Mouse (Mus musculus) frontal cortex, postnatal 10 days (tissue): ENCODE results near the gene Ogfod3.

ENCODE experiments used
- DNase-seq, 2 experiments: peaks; one replicate each; pipeline ENCODE4 v3.0.0; 2022; ENCODE audit warnings: low spot score in 2 of 2, mixed read lengths in 1 of 2

Ogfod3 gene

DNA sequence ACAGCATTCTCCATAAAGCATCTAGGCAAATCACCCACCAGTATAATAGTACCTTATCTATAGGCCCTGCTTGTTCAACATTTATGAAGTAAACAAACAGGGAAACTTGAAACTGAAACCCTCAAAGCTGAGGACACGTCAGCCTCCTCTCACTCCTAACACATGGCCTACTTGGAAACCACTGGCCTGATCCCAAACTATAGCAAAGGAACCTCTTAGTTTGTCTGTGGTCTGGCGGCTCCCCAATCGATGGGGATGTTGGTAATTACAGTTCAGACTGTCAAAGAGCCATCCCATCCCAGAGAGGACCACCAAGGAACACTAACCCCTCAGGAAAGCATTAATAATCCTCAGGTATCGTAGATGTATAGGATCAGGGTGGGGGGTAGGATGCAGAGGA is 4.7 kb downstream of the Ogfod3 start:
- DNase-seq, result no peak

DNA sequence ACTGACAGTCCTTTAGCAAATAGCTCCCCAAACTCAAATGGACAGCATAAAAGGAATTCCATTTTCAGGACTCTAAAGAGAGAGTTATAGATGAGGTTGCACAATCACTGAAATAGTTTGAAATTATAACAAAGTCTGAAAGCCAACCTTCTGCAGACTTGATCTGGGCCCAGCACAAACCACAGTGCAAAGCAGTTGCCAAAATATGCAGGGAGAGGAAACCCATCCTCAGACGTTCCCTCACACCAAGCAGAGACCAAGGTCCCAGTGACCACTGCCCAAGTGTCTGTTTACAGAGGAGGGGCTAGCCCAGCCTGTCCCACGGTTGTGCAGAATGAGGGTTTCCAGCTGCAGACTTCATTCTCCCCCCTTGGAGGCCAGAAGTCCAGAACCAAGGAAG is 5.9 kb downstream of the Ogfod3 start:
- DNase-seq, result no peak

DNA sequence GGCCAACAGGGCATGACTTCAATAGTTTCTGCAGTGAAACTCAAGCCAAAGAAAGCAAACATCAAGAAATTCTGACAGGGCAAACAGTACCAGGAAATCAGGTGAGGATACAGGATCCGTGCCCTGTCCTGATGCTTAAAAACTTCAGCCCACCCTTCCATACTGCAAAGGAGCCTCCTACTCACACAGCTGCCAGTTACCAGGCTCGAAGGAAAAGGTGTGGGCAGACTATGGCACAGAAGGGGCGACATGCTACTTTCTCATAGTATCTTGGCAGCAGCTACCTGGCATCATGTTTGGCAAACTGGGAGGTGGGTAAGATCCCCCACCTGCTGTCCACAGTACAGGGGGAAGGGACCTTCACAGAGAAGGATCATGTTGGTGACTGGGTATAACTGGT is 11.1 kb downstream of the Ogfod3 start:
- DNase-seq, result no peak

DNA sequence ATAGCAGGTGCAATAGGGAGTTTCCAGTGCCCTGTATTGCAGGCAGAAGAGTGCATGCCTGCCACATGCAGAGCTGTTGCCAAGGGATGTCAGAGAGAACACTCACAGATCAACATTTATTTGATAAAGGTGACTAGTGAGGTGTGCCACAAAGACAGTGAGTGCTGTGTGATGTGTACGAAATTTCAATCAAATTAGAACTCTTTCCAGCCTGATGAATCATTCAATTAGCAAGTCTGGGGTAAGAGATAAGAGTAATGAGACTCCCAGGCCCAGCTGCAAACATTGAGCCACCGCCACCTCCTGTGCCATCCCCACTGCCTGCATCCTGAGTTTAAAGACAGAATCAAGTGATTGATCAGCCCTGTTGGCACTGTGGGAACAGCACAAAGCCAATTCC is 11.8 kb downstream of the Ogfod3 start:
- no peak for DNase-seq

DNA sequence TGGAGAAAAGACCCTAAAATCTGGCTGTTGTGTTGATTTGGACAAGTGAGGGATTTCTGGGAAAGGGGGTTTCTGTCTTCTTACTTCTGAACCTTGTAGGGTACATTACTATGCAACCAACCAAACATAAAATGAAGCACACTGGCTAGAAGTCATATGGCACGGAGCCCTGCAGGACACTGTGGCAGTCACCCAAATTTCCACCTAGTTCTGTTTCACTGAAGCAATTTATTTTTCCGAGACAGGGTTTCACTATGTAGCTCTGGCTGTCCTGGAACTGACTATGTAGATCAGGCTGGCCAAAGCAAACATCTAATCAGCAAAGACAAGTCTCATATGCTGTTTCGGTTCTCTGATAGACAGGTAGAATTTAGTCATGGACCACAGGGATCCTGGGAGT is 14.8 kb downstream of the Ogfod3 start:
- DNase-seq, result no peak

DNA sequence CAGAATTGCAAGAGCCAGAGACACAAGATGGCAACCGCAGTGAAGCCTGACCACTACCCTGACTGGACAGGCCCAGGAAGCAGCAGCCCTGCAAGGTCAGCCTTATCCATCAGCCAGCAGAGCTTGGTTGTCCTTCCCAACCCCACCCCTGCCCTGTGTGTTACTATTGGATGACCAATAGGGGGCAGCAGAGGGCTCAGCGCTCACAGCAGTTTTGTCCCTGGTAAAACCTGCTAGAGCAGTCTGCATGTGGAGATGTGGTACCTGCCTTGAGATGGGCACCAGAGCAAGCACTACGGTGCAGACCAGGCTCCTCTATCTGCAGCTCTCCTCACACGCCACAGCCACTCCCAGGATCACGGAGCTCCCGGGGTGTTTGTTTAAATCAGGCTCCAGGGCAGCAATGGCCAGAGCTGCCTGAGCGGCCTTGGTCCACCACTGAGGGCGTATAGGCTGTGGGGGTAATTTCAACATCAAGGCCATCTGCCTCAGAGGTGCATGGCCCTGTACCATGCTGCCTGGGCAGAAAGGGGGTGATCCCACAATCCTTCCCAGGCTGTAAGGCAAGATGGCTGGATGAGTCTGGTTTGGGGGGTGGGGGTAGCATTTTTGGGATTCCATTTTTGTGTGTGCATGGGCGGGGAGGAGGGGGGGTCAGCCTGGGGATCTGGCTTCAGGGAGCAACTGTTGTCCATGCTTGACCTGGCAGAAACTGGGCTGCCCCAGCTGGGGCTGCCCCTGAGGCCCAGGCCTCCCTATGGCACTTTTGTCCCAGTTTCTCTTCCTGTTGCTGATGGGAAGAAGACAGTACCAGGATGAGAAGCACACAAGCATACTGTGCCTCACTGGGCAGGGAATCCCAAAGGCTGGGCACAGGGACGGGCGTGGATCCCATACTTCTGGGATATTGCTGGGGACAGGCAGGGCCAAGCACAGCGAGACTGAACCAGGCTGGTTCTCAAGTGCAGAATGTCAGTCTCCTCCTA is 27.9 kb downstream of the Ogfod3 start:
- DNase-seq, result no peak

DNA sequence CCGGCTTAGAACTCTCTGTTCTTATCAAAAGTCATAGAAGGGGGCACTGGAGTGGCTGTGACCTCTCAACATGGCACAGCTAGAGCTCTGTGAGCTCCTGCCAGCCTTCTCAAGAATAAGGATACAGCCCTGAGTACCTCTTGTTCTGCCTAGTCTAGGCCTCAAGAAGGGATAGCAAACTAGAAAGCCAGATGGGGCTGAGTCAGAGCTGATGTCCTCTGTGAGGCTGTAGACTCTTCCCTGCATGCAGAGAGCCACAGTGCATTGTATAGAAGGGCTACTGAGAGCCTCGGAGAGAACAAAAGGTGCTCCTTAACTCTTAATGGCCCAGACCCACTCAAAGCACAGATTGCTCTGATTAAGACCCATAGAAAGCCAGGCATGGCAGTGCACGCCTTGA is 30.3 kb downstream of the Ogfod3 start:
- DNase-seq, result no peak

DNA sequence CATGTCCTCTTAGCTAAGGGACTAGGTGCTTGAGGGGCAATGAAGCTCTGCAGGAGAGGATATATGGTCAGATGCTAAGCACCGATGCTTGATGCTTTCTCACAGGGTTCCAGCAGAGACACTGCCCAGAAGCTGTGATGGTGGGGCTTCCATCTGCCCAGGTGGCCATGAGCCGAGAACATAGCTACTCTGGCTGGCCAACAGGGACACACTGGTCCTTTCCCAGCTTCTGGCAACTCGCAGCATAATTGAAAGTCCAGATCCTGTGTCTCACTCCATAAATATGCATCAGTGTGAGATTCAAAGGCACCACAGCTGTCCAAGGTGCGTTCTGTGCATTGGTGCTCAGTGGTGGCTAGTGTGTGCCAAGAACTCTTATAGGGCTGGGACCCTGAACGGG is 31.3 kb downstream of the Ogfod3 start:
- DNase-seq, result no peak

DNA sequence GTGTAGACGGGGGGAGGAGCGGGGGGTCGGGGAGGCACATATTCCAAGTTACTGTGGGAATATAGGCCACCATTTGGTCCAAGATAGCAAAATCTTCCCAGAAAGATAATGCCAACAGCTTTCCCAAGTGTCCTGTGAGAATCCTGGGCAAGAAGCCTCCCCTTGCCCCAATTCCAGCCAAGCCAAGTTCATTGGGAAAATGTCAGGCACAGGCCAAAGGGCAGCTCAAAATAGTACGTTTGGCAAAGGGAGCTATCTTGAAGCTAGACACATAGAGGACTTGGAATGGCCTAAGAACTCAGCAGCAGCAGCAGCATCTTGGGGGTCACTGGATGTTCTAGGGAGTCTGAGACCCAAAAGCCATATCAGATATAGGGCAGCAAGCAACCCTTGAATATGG is 40.8 kb downstream of the Ogfod3 start:
- no peak for DNase-seq

DNA sequence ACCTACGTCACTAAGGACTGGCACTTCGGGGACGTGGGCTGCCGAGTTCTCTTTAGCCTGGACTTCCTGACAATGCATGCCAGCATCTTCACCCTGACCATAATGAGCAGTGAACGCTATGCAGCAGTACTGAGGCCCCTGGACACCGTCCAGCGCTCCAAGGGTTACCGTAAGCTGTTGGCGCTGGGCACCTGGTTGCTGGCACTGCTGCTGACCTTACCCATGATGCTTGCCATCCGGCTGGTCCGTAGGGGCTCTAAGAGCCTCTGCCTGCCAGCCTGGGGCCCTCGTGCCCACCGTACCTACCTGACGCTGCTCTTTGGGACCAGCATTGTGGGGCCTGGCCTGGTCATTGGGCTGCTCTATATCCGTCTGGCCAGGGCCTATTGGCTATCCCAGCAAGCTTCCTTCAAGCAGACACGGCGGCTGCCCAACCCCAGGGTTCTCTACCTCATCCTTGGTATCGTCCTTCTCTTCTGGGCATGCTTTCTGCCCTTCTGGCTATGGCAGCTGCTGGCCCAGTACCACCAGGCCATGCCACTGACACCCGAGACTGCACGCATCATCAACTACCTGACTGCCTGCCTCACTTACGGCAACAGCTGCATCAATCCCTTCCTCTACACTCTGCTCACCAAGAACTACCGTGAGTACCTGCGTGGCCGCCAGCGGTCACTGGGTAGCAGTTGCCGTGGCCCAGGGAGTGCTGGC is 43.7 kb downstream of the Ogfod3 start:
- no peak for DNase-seq

DNA sequence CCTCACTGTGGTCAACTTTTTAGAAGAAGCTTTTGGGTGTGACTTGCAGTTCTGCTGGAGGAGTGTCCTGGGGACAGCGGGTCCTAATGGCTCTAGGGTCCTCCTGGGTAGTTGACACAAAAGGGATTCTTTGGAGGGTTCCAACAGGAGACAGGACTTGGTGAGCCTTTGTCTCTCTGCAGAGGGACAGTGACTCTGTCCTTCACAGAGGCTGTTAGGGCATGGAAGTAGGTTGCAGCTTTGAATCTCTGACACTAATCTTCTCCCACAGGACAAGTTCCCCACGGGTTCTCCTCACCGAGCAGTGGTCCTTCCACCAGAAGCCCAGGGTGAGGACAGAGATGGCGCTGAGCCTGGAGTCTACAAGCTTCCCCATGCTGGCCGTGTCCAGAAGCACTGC is 44.5 kb downstream of the Ogfod3 start, which contains the start of gene Uts2r:
Gene Uts2r (plus strand): TSS at position 301 of the 400 bp plus-strand sequence.
- DNase-seq, result no peak

DNA sequence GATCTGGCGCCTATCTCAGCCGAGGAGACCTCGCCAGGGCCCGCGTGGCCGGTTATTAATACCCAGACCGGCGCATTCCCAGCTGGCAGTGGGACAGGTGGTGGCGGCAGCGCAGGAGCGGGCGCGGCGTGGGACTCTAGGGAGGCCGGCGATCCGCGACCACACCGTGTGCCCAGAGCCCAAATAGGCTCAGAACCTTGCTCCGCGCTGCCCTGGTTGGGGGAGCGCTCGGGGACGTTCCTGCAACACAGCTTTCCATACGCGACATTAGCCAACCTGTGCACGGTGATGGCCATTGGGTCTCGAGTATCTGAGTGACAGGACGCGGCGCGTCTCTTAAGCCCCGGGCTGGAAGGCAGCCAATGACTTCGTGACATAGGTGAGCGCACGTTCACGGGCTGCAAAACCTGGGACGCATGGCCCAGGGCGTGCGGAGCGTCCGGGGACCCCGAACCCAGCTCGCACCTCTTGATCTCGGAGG is 48.1 kb downstream of the Ogfod3 start:
- no peak for DNase-seq

DNA sequence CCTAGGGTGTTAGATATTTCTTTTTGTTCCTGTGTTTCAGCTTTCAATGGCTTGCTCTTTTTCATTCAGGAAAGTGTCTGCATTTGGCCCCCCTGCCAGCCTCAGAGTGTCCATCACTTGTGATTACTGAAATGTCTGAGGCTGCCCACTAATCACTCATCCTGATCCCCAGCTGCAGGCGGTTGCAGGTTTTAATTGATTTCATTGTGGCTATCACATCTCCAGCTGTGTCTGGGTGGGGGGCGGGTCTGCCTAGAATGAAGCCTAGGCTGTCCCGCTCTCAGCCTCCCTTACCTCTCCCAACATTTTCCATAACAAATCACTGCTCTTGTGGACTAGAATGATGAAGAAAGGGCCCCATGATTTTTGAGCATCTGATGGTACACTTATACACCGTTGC is 50.3 kb downstream of the Ogfod3 start:
- no peak for DNase-seq

DNA sequence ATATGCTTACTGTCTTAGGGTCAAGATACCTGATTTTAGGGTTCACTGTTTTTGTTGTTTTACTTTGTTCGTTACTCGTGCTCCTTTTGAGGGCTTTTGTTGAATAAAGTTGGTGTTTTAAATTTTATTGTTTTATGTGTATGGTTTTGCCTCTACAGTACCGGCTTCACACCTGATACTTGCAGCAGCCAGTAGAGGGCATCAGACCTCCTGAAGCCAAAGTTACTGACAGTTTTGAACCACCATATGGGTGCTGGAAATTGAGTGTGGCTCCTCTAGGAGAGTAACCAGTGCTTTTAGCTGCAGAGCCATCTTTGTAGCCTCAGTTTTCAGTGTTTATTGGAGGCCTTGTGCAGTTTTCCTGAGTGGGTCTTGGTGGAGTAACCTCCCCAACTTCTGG is 56.3 kb downstream of the Ogfod3 start:
- no peak for DNase-seq

DNA sequence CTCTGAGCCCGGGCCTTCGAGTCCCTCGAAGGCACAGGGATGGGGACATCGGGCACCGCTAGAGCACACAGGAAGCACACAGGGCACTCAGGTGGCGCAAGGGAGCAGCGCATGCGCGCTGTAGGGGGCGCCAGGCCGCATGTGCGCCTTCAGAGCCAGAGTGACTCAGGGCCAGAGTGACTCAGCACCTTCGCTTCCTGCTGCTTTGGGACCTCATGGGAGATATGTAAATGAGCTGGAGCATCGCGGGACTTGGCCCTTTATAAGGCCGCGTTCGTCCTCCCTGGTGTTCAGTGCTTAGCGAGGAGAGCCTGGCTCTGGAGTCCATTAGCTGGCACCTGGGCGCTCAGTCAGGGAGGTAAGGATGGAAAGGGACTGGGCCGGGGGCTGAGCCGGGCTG is 58.6 kb downstream of the Ogfod3 start, which contains the start of gene Tex19.1:
Gene Tex19.1 (plus strand): TSS at position 279 of the 400 bp plus-strand sequence.
- no peak for DNase-seq

DNA sequence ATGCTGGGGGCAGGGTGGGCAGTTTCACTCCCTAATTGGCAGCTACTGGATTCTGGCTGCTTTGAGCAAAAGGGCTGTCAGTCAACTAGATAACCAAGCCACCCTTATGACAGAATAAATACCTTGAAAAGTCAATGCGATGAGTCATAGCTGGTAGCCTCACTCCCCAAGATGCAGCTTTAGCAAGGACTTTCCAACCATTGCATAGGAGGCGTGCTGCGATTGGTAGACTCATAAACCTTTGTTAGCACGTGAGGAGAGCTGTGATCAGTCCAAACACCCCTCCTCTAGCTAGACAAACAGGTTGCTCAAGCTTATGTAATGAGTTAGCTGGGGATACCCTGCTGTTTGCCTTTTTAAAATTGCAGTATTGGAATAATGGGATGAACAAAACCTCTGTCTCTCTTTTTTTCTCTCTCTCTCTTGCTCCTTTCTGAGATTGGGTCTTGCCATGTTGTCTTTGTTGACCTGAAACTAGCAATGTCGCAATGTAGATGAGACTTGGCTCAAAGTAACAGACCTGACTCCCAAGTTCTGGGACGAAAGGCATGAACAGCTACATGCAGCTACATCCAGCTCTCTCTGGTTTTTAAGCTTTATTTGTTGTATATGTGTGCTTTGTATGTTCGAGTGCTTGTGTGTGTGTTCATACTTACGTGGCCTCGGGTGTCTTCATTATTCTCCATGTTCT is 61.0 kb downstream of the Ogfod3 start:
- no peak for DNase-seq

DNA sequence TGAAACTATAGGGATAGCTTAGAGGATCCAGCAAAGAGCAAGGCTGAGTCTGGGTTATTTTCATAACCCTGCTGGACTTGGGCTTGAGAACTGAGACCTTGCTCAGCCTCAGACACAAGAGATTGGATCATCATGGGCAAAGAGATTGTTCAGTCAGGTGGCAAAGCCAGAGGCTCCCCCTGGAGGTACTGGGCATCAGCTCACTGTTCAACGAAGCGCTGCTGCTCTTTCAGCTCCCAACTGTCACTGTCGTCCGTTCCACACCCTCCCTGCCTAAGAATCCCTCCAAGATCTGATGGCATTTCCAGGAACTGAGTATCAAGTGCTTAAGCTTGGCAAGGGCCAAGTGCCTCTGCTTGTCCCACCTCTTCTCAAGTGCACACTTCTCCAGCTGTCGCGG is 65.8 kb downstream of the Ogfod3 start:
- DNase-seq, result no peak

DNA sequence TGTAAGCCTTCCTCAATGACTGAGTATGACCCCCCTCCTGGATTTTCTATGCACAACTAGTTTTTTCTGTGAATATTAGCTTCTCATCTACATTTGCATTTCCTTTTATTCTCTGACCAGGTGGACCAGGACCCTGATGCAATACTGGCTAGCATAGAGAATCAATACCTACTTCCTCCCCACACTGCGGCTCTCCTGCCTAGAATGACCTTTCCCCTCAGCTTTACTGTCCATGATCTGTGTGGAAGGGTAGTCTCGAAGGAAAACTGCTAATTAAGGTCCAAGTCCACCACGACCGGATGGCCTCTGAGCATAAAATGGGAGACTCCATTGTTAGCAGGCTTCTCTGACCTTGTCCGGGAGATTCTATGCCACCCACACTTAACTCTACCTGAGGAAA is 66.8 kb downstream of the Ogfod3 start:
- DNase-seq, result no peak

DNA sequence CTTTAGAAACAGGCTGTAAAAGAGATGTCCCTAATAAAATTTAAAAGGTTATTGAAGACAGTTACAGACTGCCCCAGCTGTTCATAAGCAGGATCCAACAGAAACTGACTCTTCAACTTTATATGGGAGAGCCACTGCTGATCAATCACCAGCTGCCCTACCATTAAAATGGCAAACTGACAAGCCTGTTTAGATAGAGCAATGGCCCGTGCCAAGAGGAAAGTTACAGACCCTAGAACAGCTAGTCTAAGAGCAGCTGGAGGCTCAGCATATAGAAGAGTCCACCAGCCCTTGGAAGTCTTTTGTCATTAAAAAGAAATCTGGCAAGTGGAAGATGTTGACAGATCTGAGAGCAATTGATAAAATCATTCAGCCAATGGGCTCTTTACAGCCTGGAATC is 69.9 kb downstream of the Ogfod3 start:
- DNase-seq, result no peak

DNA sequence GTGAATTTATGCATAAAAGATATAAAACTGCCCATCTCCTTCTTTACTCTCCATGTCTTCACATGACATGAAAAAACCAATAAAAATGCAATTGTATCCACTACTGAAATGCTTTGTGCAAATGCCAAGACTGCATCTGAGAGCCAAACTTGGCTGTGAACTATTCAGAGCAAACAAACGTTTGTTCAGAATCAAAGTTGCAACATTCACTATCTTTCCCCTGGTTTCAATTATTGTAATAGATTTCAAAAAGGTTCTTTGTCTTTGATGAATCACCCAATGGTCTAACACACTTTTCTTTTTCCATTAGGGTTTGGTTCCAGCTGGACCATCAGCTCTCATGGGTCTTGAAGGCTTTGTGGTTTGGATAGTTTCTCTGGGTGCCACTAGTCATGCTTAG is 74.9 kb downstream of the Ogfod3 start:
- no peak for DNase-seq
